Mouse (Mus musculus): ENCODE data around the gene Ube2c.

- no peak for TF ChIP-seq CTCF (IDR thresholded peaks at IDR 0.05; ENCODE audit: control insufficient read depth, insufficient read depth, insufficient replicate concordance, low read depth, low read length)
- no peak for TF ChIP-seq POLR2A (IDR thresholded peaks at IDR 0.05; ENCODE audit: control insufficient read depth, low read depth, low read length)
Observed at GRCm38 (mm10) chr2:164781876-164782275, 12.2 kb downstream of the Ube2c start.

Data from testis, adult 2 months (tissue).